ENCODE assay signal across 15 mouse cellular contexts in the genomic region with DNA sequence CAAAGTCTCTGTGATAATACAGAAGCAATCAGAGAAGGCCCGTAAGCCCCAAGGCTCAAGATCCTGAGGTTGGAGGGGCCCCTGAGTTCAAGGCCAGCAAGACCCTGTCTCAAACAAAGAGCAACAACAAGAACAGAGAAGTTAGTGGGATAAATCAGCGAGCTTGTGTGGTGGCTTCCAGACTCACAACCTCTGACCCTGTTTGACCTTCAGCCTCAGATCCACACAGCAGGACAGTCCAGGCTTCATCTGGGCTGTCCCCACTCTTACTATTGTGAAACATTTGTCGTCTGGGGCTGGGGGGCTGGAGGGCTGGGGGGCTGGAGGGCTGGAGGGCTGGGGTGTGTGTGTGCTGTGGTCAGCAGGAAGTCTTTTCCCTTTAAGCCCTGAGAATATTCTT.
DNase-seq lines count a peak whose midpoint lies in the region; ATAC-seq lines count a peak whose summit lies in the region.
"Had no signal": no experiment of that assay in that cellular context is flagged by ENCODE, and none has a peak within 500 bp of the region (broad histone marks: within the 10 kb centered on the region; RNA-seq: fewer than 3 reads in every experiment).

No protein-coding gene starts in this region.

- no peak overlapping the region; the same call in 1 of the 2 replicates for H3K27ac ChIP-seq in forebrain, embryonic 13.5 days
- H3K27ac ChIP-seq in forebrain, embryonic 15.5 days (replicated peaks): no peak overlapping the region
- no peak overlapping the region for H3K27ac ChIP-seq in heart, embryonic 14.5 days (replicated peaks in 1 of 2; ENCODE audit: control insufficient read depth in 1 of 2, insufficient read depth in 1 of 2, low read depth in 2 of 2, low read length in 2 of 2)
- peak overlapping the region; percentile 68 for H3K27ac ChIP-seq in midbrain, embryonic 10.5 days (replicated peaks)
- H3K27ac ChIP-seq in midbrain, embryonic 15.5 days: no peak overlapping the region
- H3K27ac ChIP-seq in liver, embryonic 15.5 days (replicated peaks): peak overlapping the region; percentile 33; the same call in 1 of the 2 replicates
- H3K27ac ChIP-seq: hindbrain, embryonic 12.5 days; limb, embryonic 13.5 days; lung, embryonic 15.5 days; neural tube, embryonic 12.5 days had no signal

- H3K4me3 ChIP-seq in forebrain, embryonic 13.5 days: no peak overlapping the region
- H3K4me3 ChIP-seq in forebrain, embryonic 15.5 days: no peak overlapping the region
- H3K4me3 ChIP-seq in heart, embryonic 14.5 days (ENCODE audit: control insufficient read depth in 1 of 2, insufficient read depth in 1 of 2, low read depth in 1 of 2, low read length in 2 of 2): no peak overlapping the region
- H3K4me3 ChIP-seq in midbrain, embryonic 10.5 days: no peak overlapping the region
- no peak overlapping the region for H3K4me3 ChIP-seq in midbrain, embryonic 15.5 days
- H3K4me3 ChIP-seq in liver, embryonic 15.5 days (replicated peaks): no peak overlapping the region
- H3K4me3 ChIP-seq: hindbrain, embryonic 12.5 days; limb, embryonic 13.5 days; lung, embryonic 15.5 days; neural tube, embryonic 12.5 days had no signal

- no peaks in the 10 kb centered on the region for H3K27me3 ChIP-seq in forebrain, embryonic 13.5 days
- no peaks in the 10 kb centered on the region for H3K27me3 ChIP-seq in forebrain, embryonic 15.5 days
- H3K27me3 ChIP-seq in heart, embryonic 14.5 days (ENCODE audit: control insufficient read depth, insufficient read depth, low read length): no peaks in the 10 kb centered on the region
- H3K27me3 ChIP-seq in midbrain, embryonic 10.5 days (ENCODE audit: low read depth, poor library complexity, severe bottlenecking): peaks cover 75% of the 10 kb centered on the region
- no peaks in the 10 kb centered on the region for H3K27me3 ChIP-seq in midbrain, embryonic 15.5 days (replicated peaks)
- 0 out of 2 replicates have a peak, but pooled peaks cover 3% of the 10 kb centered on the region for H3K27me3 ChIP-seq in liver, embryonic 15.5 days
- H3K27me3 ChIP-seq: hindbrain, embryonic 12.5 days; lung, embryonic 15.5 days; megakaryocyte, embryonic 14.5 days; neural tube, embryonic 12.5 days; Patski had no signal

- peaks cover 97% of the 10 kb centered on the region for H3K4me1 ChIP-seq in forebrain, embryonic 13.5 days
- peaks cover 89% of the 10 kb centered on the region for H3K4me1 ChIP-seq in forebrain, embryonic 15.5 days
- H3K4me1 ChIP-seq in heart, embryonic 14.5 days (ENCODE audit: control insufficient read depth in 2 of 2, insufficient read depth in 2 of 2, low read length in 2 of 2): peaks cover 58 to 81% of the 10 kb centered on the region in 2 experiments
- peaks cover 100% of the 10 kb centered on the region for H3K4me1 ChIP-seq in midbrain, embryonic 10.5 days
- H3K4me1 ChIP-seq in midbrain, embryonic 15.5 days: peaks cover 80% of the 10 kb centered on the region
- H3K4me1 ChIP-seq in liver, embryonic 15.5 days (replicated peaks): peaks cover 71% of the 10 kb centered on the region

- H3K9ac ChIP-seq in forebrain, embryonic 13.5 days: peak overlapping the region; percentile 23; the same call in 1 of the 2 replicates
- H3K9ac ChIP-seq in forebrain, embryonic 15.5 days (replicated peaks): no peak overlapping the region
- H3K9ac ChIP-seq in heart, embryonic 14.5 days (ENCODE audit: low read length): peak overlapping the region; percentile 26
- H3K9ac ChIP-seq in midbrain, embryonic 15.5 days: no peak overlapping the region
- H3K9ac ChIP-seq in liver, embryonic 15.5 days: no peak overlapping the region
- H3K9ac ChIP-seq: hindbrain, embryonic 12.5 days; limb, embryonic 13.5 days; lung, embryonic 15.5 days; neural tube, embryonic 12.5 days had no signal

- no peak for ATAC-seq in forebrain, embryonic 13.5 days
- no peak for ATAC-seq in forebrain, embryonic 15.5 days (replicated peaks)
- ATAC-seq in heart, embryonic 14.5 days (ENCODE audit: insufficient number of reproducible peaks, insufficient read depth, low FRiP score, low read depth): no peak
- no peak for ATAC-seq in midbrain, embryonic 15.5 days (replicated peaks)
- no peak for ATAC-seq in liver, embryonic 15.5 days (ENCODE audit: insufficient read depth)
- ATAC-seq: Patski had no signal

- no peaks in the 10 kb centered on the region for H3K36me3 ChIP-seq in forebrain, embryonic 13.5 days (ENCODE audit: poor library complexity, severe bottlenecking)
- H3K36me3 ChIP-seq in forebrain, embryonic 15.5 days: no peaks in the 10 kb centered on the region
- no peaks in the 10 kb centered on the region for H3K36me3 ChIP-seq in heart, embryonic 14.5 days (ENCODE audit: control insufficient read depth, insufficient read depth, low read length)
- no peaks in the 10 kb centered on the region for H3K36me3 ChIP-seq in midbrain, embryonic 10.5 days
- H3K36me3 ChIP-seq in midbrain, embryonic 15.5 days (replicated peaks): no peaks in the 10 kb centered on the region
- H3K36me3 ChIP-seq in liver, embryonic 15.5 days (replicated peaks): no peaks in the 10 kb centered on the region
- H3K36me3 ChIP-seq: hindbrain, embryonic 12.5 days; limb, embryonic 13.5 days; lung, embryonic 15.5 days; neural tube, embryonic 12.5 days had no signal

- intact Hi-C loops in heart, postnatal 25 days (cut with DNase I): no loop called here

- DNase-seq in heart, postnatal 25 days (ENCODE audit: low spot score): no peak
- DNase-seq in midbrain, embryonic 10.5 days (ENCODE audit: low spot score): no peak
- no peak for DNase-seq in layer of hippocampus, postnatal 14 days (ENCODE audit: low spot score in 2 of 2)
- DNase-seq: midbrain, embryonic 14.5 days had no signal

- H3K9me3 ChIP-seq in forebrain, embryonic 13.5 days (replicated peaks): no peaks in the 10 kb centered on the region
- no peaks in the 10 kb centered on the region for H3K9me3 ChIP-seq in forebrain, embryonic 15.5 days
- no peaks in the 10 kb centered on the region for H3K9me3 ChIP-seq in heart, embryonic 14.5 days (ENCODE audit: control insufficient read depth, low read length)
- H3K9me3 ChIP-seq in midbrain, embryonic 10.5 days (replicated peaks): no peaks in the 10 kb centered on the region
- no peaks in the 10 kb centered on the region for H3K9me3 ChIP-seq in midbrain, embryonic 15.5 days
- H3K9me3 ChIP-seq in liver, embryonic 15.5 days (replicated peaks): no peaks in the 10 kb centered on the region
- H3K9me3 ChIP-seq: hindbrain, embryonic 12.5 days; limb, embryonic 13.5 days; lung, embryonic 15.5 days; megakaryocyte, embryonic 14.5 days; neural tube, embryonic 12.5 days had no signal

- H3K4me2 ChIP-seq in forebrain, embryonic 13.5 days: no peak overlapping the region
- H3K4me2 ChIP-seq in forebrain, embryonic 15.5 days (replicated peaks): no peak overlapping the region
- no peak overlapping the region for H3K4me2 ChIP-seq in heart, embryonic 14.5 days (ENCODE audit: low read length)
- no peak overlapping the region for H3K4me2 ChIP-seq in midbrain, embryonic 15.5 days
- H3K4me2 ChIP-seq in liver, embryonic 15.5 days: no peak overlapping the region
- H3K4me2 ChIP-seq: hindbrain, embryonic 12.5 days; lung, embryonic 15.5 days; neural tube, embryonic 12.5 days had no signal

- WGBS in forebrain, embryonic 13.5 days: 39% methylated on average over 3 of the region's 3 CpGs
- 53% methylated on average over 3 of the region's 3 CpGs for WGBS in forebrain, embryonic 15.5 days
- WGBS in heart, embryonic 14.5 days: 61% methylated on average over 3 of the region's 3 CpGs
- WGBS in midbrain, embryonic 10.5 days: 22% methylated on average over 3 of the region's 3 CpGs
- WGBS in midbrain, embryonic 15.5 days: 51% methylated on average over 3 of the region's 3 CpGs
- 47% methylated on average over 3 of the region's 3 CpGs for WGBS in liver, embryonic 15.5 days (ENCODE audit: insufficient replicate concordance)

Comparison
In these comparisons a context has a peak if more than half of its experiments do, and no peak if none do; other contexts are left out.
1. H3K27ac ChIP-seq: peak in midbrain, embryonic 10.5 days (single experiment) and liver, embryonic 15.5 days (single experiment); none in forebrain, embryonic 13.5 days (single experiment), forebrain, embryonic 15.5 days (single experiment), heart, embryonic 14.5 days (0 of 2) and midbrain, embryonic 15.5 days (single experiment).
2. H3K9ac ChIP-seq: peak in forebrain, embryonic 13.5 days (single experiment) and heart, embryonic 14.5 days (single experiment); none in forebrain, embryonic 15.5 days (single experiment), midbrain, embryonic 15.5 days (single experiment) and liver, embryonic 15.5 days (single experiment).